Mouse (Mus musculus) small intestine, adult 2 months (tissue): ENCODE measurements around the gene Nudt2. TPM values are rescaled to one million over a fixed set of nuclear protein-coding genes. Genes with fewer than 3 reads are reported as not detected.

Experiments
- H3K27ac ChIP-seq: fragments of 200-500 bp; 2 replicates; pipeline ENCODE4 v1.5.1; 2012; ENCODE audit warnings: low read depth, low read length, control low read depth, inconsistent platforms; ENCODE audit not compliant: insufficient read depth
- H3K27me3 ChIP-seq: fragments of 200-500 bp; 2 replicates; pipeline ENCODE4 v1.6.1; 2012; ENCODE audit warnings: mild to moderate bottlenecking, moderate library complexity, low read length, inconsistent platforms; ENCODE audit not compliant: control insufficient read depth, insufficient read depth
- H3K36me3 ChIP-seq: fragments of 200-500 bp; 2 replicates; pipeline ENCODE4 v1.6.1; 2012; ENCODE audit warnings: mild to moderate bottlenecking, low read length, control low read depth, inconsistent platforms; ENCODE audit not compliant: control insufficient read depth, insufficient read depth
- H3K4me1 ChIP-seq: fragments of 200-500 bp; 2 replicates; pipeline ENCODE4 v1.6.1; 2012; ENCODE audit warnings: low read length, inconsistent platforms, mixed read lengths; ENCODE audit not compliant: control insufficient read depth, insufficient read depth, insufficient read length
- H3K4me3 ChIP-seq: fragments of 200-500 bp; 2 replicates; pipeline ENCODE4 v1.5.1; 2012; ENCODE audit warnings: low read depth, mild to moderate bottlenecking, control low read depth, inconsistent platforms, low read length, moderate library complexity
- CTCF ChIP-seq: fragments of 200-500 bp; IDR thresholded peaks from 2 replicates; pipeline ENCODE4 v1.5.1; 2012; ENCODE audit warnings: low read depth, mild to moderate bottlenecking, control low read depth, inconsistent platforms, low read length, moderate library complexity, mixed read lengths; ENCODE audit not compliant: insufficient replicate concordance, insufficient read length; ENCODE audit errors: extremely low read depth
- POLR2A ChIP-seq: fragments of 200-500 bp; IDR thresholded peaks from 2 replicates; pipeline ENCODE4 v1.6.1; 2012; ENCODE audit warnings: low read depth, mild to moderate bottlenecking, control low read depth, inconsistent platforms, low read length, moderate library complexity
- WGBS: fragments of 180-500 bp; shearing (Covaris S2); methylation state at CpG from one replicate; pipeline ENCODE4 v1.1.7; 2018; 5-methylcytosine and 5-hydroxymethylcytosine counted together
- polyA plus RNA-seq: library from polyadenylated mRNA; depleted of rRNA; stranded (reverse); fragments of >200 nt; gene quantifications from 2 replicates; pipeline ENCODE4 v1.2.3, GENCODE M21; 2012

The Nudt2 gene
- polyA plus RNA-seq, 1 experiment = 10.5 TPM

- Histone ChIP-seq H3K4me3 (no peak overlapping the region), H3K27me3 (no peaks in the 10 kb centered on the region), H3K27ac (0 out of 2 replicates have a peak overlapping the region, but pooled peaks have one; percentile 2), H3K36me3 (peaks cover 19% of the 10 kb centered on the region), H3K4me1 (peaks cover 30% of the 10 kb centered on the region)
- TF ChIP-seq POLR2A = no peak
- TF ChIP-seq CTCF = no peak
- WGBS = 42% methylated on average over 11 of the region's 11 CpGs
Observed at GRCm38 (mm10) chr4:41495850-41496249, 30.9 kb downstream of the Nudt2 start.

- H3K4me3 ChIP-seq = no peak overlapping the region
- peaks cover 30% of the 10 kb centered on the region for H3K4me1 ChIP-seq
- no peak for TF ChIP-seq POLR2A
- TF ChIP-seq CTCF = no peak
- no peak overlapping the region for H3K27ac ChIP-seq
- no peaks in the 10 kb centered on the region for H3K27me3 ChIP-seq
- 48% methylated on average over 5 of the region's 5 CpGs for WGBS
- peaks cover 19% of the 10 kb centered on the region for H3K36me3 ChIP-seq
Observed at GRCm38 (mm10) chr4:41497046-41497445, 32.1 kb downstream of the Nudt2 start.

- Histone ChIP-seq H3K27me3 (no peaks in the 10 kb centered on the region), H3K4me3 (no peak overlapping the region), H3K36me3 (peaks cover 19% of the 10 kb centered on the region), H3K27ac (no peak overlapping the region), H3K4me1 (peaks cover 30% of the 10 kb centered on the region)
- 68% methylated on average over 34 of the region's 34 CpGs for WGBS
- no peak for TF ChIP-seq POLR2A
- TF ChIP-seq CTCF = no peak
Observed at GRCm38 (mm10) chr4:41497579-41497978, 32.6 kb downstream of the Nudt2 start.

- Histone ChIP-seq H3K27ac (no peak overlapping the region), H3K36me3 (peaks cover 19% of the 10 kb centered on the region), H3K27me3 (no peaks in the 10 kb centered on the region), H3K4me1 (peaks cover 27% of the 10 kb centered on the region), H3K4me3 (no peak overlapping the region)
- 73% methylated on average over 72 of the region's 72 CpGs for WGBS
- TF ChIP-seq CTCF (no peak), POLR2A (no peak)
Observed at GRCm38 (mm10) chr4:41497995-41498845, 33.3 kb downstream of the Nudt2 start.

- H3K4me3 ChIP-seq = no peak overlapping the region
- no peak for TF ChIP-seq POLR2A
- no peak for TF ChIP-seq CTCF
- H3K4me1 ChIP-seq = peaks cover 26% of the 10 kb centered on the region
- no peaks in the 10 kb centered on the region for H3K27me3 ChIP-seq
- H3K36me3 ChIP-seq = peaks cover 19% of the 10 kb centered on the region
- no peak overlapping the region for H3K27ac ChIP-seq
- 76% methylated on average over 43 of the region's 43 CpGs for WGBS
Observed at GRCm38 (mm10) chr4:41498921-41499391, 34.0 kb downstream of the Nudt2 start.

GRCm38 (mm10) chr4:41499619-41500018 lies 34.7 kb downstream of the Nudt2 start:
- TF ChIP-seq CTCF (no peak), POLR2A (no peak)
- Histone ChIP-seq H3K4me3 (no peak overlapping the region), H3K27me3 (no peaks in the 10 kb centered on the region), H3K27ac (no peak overlapping the region), H3K4me1 (peaks cover 21% of the 10 kb centered on the region), H3K36me3 (peaks cover 19% of the 10 kb centered on the region)
- WGBS = 82% methylated on average over 8 of the region's 8 CpGs

GRCm38 (mm10) chr4:41500787-41501186 lies 35.8 kb downstream of the Nudt2 start:
- H3K36me3 ChIP-seq = peaks cover 19% of the 10 kb centered on the region
- 0 out of 2 replicates have a peak overlapping the region, but pooled peaks have one; percentile 4 for H3K27ac ChIP-seq
- H3K27me3 ChIP-seq = no peaks in the 10 kb centered on the region
- WGBS = 30% methylated on average over 4 of the region's 4 CpGs
- TF ChIP-seq POLR2A (no peak), CTCF (no peak)
- H3K4me1 ChIP-seq = peaks cover 17% of the 10 kb centered on the region
- no peak overlapping the region for H3K4me3 ChIP-seq
